In the genomic region with DNA sequence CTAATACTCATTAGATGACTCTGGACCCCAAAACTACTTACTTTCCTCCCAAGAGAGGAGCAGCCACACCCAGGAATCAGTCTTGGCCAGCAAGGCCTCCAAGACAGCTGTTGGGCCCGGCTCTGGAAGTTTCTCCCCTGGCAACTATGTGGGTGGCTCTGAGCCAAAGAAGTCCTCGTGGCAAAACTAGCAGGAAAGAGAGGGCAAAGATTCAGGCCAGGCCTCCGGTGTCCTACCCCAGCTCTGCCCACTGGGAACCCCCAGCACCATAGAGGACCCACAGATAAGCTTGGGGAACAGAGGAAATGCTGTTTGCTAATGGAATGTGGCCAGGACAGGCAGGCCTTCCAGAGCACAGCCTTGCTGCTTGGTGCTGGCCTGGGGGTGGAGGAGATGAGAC, we compare ENCODE assay signal across 8 mouse cellular contexts. TPM values are rescaled to one million over a fixed set of nuclear protein-coding genes. Genes with fewer than 3 reads are reported as not detected.
DNase-seq lines count a peak whose midpoint lies in the region; ATAC-seq lines count a peak whose summit lies in the region.

No protein-coding gene starts in this region.

- H3K9me3 ChIP-seq in forebrain, embryonic 12.5 days: no peaks in the 10 kb centered on the region
- no peaks in the 10 kb centered on the region for H3K9me3 ChIP-seq in lung, embryonic 15.5 days

- peak overlapping the region; percentile 72 for H3K4me2 ChIP-seq in forebrain, embryonic 12.5 days
- H3K4me2 ChIP-seq in lung, embryonic 15.5 days: peak overlapping the region; percentile 77

- H3K27me3 ChIP-seq in forebrain, embryonic 12.5 days: peaks cover 17% of the 10 kb centered on the region; the same call in 1 of the 2 replicates
- no peaks in the 10 kb centered on the region for H3K27me3 ChIP-seq in lung, embryonic 15.5 days

- WGBS in forebrain, embryonic 12.5 days: 71% methylated on average over 3 of the region's 3 CpGs
- WGBS in lung, embryonic 15.5 days: 7% methylated on average over 3 of the region's 3 CpGs

- H3K9ac ChIP-seq in forebrain, embryonic 12.5 days: no peak overlapping the region
- no peak overlapping the region for H3K9ac ChIP-seq in lung, embryonic 15.5 days

- H3K4me1 ChIP-seq in forebrain, embryonic 12.5 days: peaks cover 11% of the 10 kb centered on the region; the same call in 1 of the 2 replicates
- H3K4me1 ChIP-seq in lung, embryonic 15.5 days: peaks cover 14% of the 10 kb centered on the region

- DNase-seq in adrenal gland, postnatal 36 days: peak; percentile 17 to 31
- no peak for DNase-seq in adrenal gland, postnatal 25 days
- peak; percentile 30 for DNase-seq in 3134 (ENCODE audit: extremely low read depth, insufficient read length, low spot score)
- peak; percentile 29 for DNase-seq in heart, postnatal 4 days
- no peak for DNase-seq in thymus, postnatal 14 days
- no peak for DNase-seq in c-Kit-positive CD71-positive TER-119-positive erythroid progenitor cells, embryonic 14.5 days (ENCODE audit: low spot score)

- H3K36me3 ChIP-seq in forebrain, embryonic 12.5 days (replicated peaks): no peaks in the 10 kb centered on the region
- H3K36me3 ChIP-seq in lung, embryonic 15.5 days: no peaks in the 10 kb centered on the region

- no peak for ATAC-seq in forebrain, embryonic 12.5 days (ENCODE audit: low FRiP score)
- ATAC-seq in lung, embryonic 15.5 days (ENCODE audit: borderline replicate concordance, extremely low read depth, low FRiP score, low TSS enrichment): no peak

- H3K27ac ChIP-seq in forebrain, embryonic 12.5 days: no peak overlapping the region
- H3K27ac ChIP-seq in lung, embryonic 15.5 days: no peak overlapping the region

- no peak overlapping the region for H3K4me3 ChIP-seq in forebrain, embryonic 12.5 days (replicated peaks)
- no peak overlapping the region for H3K4me3 ChIP-seq in lung, embryonic 15.5 days

RNA-seq across cellular contexts. Expression of a gene that starts 51.9 kb away (rescaled TPM):
- 1 to 10 TPM; 3.1 to 6.1 TPM for total RNA-seq in adrenal gland, postnatal 36 days (2021)
- 4.9 and 6.3 TPM in 2 replicates for total RNA-seq in adrenal gland, postnatal 25 days (2021)
- polyA plus RNA-seq in forebrain, embryonic 12.5 days (2016; fragmentation: Nextera tagmentation; extraction: Ambion mirVana): 8.4 and 10.9 TPM in 2 replicates
- total RNA-seq in heart, postnatal 4 days (2021): 1 to 10 TPM; 4.4 to 5.3 TPM
- polyA plus RNA-seq in lung, embryonic 15.5 days (2015; fragmentation: Nextera tagmentation; extraction: Ambion mirVana): 14.5 and 15.6 TPM in 2 replicates

Comparison
In these comparisons a context has a peak if more than half of its experiments do, and no peak if none do; other contexts are left out.
1. DNase-seq: peak in adrenal gland, postnatal 36 days (2 of 2), 3134 (single experiment) and heart, postnatal 4 days (single experiment); none in adrenal gland, postnatal 25 days (single experiment), thymus, postnatal 14 days (single experiment) and c-Kit-positive CD71-positive TER-119-positive erythroid progenitor cells, embryonic 14.5 days (single experiment).